Mouse (Mus musculus) embryonic facial prominence, embryonic 11.5 days (tissue): ENCODE measurements around the gene Gm28043. TPM values are rescaled to one million over a fixed set of nuclear protein-coding genes. Genes with fewer than 3 reads are reported as not detected.

ENCODE experiments used
- ATAC-seq: fragments of 200-750 bp; cut with Nextera tagmentation; replicated peaks from 2 replicates; pipeline ENCODE4 v1.8.0; 2017; ENCODE audit warnings: low read depth; ENCODE audit not compliant: insufficient number of reproducible peaks, low FRiP score, low TSS enrichment
- DNase-seq: peaks from one replicate; pipeline ENCODE4 v3.0.0-alpha.2; 2015; ENCODE audit warnings: low spot score
- H3K27ac ChIP-seq: fragments of 300-500 bp; sonication (generic); replicated peaks from 2 replicates; pipeline ENCODE4 v1.5.1; 2014; ENCODE audit warnings: mild to moderate bottlenecking, low read depth, low read length, control low read depth
- H3K27me3 ChIP-seq: fragments of 300-500 bp; sonication (generic); 2 replicates; pipeline ENCODE4 v1.6.1; 2014; ENCODE audit warnings: mild to moderate bottlenecking, low read length, moderate library complexity, mixed read lengths; ENCODE audit not compliant: control insufficient read depth, insufficient read depth
- H3K36me3 ChIP-seq: fragments of 300-500 bp; sonication (generic); replicated peaks from 2 replicates; pipeline ENCODE4 v1.6.1; 2014; ENCODE audit warnings: low read depth, mild to moderate bottlenecking, low read length, moderate library complexity, mixed read lengths; ENCODE audit not compliant: control insufficient read depth, insufficient read depth
- H3K4me1 ChIP-seq: fragments of 300-500 bp; sonication (generic); 2 replicates; pipeline ENCODE4 v1.6.1; 2014; ENCODE audit warnings: low read length, mixed read lengths; ENCODE audit not compliant: control insufficient read depth, insufficient read depth
- H3K4me2 ChIP-seq: fragments of 300-500 bp; sonication (generic); 2 replicates; pipeline ENCODE4 v1.6.1; 2014; ENCODE audit warnings: low read depth, mild to moderate bottlenecking, control low read depth, low read length, moderate library complexity
- H3K4me3 ChIP-seq: fragments of 300-500 bp; sonication (generic); 2 replicates; pipeline ENCODE4 v1.5.1; 2014; ENCODE audit warnings: low read depth, low read length, control low read depth
- H3K9ac ChIP-seq: fragments of 300-500 bp; sonication (generic); replicated peaks from 2 replicates; pipeline ENCODE4 v1.6.1; 2014; ENCODE audit warnings: mild to moderate bottlenecking, control low read depth, low read length
- H3K9me3 ChIP-seq: fragments of 300-500 bp; sonication (generic); replicated peaks from 2 replicates; pipeline ENCODE4 v1.6.1; 2016; ENCODE audit warnings: mild to moderate bottlenecking, low read length, inconsistent platforms, mixed read lengths; ENCODE audit not compliant: control insufficient read depth
- WGBS: fragments of 180-500 bp; shearing (Covaris S2); extraction: QIAGEN DNeasy Blood & Tissue Kit; methylation state at CpG from one replicate; pipeline ENCODE4 v1.1.7; 2014; 5-methylcytosine and 5-hydroxymethylcytosine counted together
- polyA plus RNA-seq: library from polyadenylated mRNA; unstranded; fragments of >200 nt; fragmentation: Nextera tagmentation; extraction: Ambion mirVana; gene quantifications from 2 replicates; pipeline ENCODE4 v1.2.1, GENCODE M21; 2014

Gm28043 gene
- polyA plus RNA-seq, 1 experiment from 2014 or later = 2.1 TPM

- 45% methylated on average over 12 of the region's 12 CpGs for WGBS
- no peak for ATAC-seq
Measured at GRCm38 (mm10) chr17:29731266-29731952, 116.7 kb downstream of the Gm28043 start.

GRCm38 (mm10) chr17:29731953-29732325 lies 117.3 kb downstream of the Gm28043 start:
- Histone ChIP-seq H3K9me3 (no peaks in the 10 kb centered on the region), H3K9ac (no peak overlapping the region), H3K27ac (no peak overlapping the region), H3K4me1 (peaks cover 3% of the 10 kb centered on the region), H3K4me2 (no peak overlapping the region), H3K4me3 (no peak overlapping the region), H3K27me3 (no peaks in the 10 kb centered on the region), H3K36me3 (no peaks in the 10 kb centered on the region)
- ATAC-seq = no peak
- no peak for DNase-seq
- WGBS = 66% methylated on average over 6 of the region's 6 CpGs

More at GRCm38 (mm10) chr17:29731266-29731952, 116.7 kb downstream of the Gm28043 start:
- Histone ChIP-seq H3K9me3 (no peaks in the 10 kb centered on the region), H3K4me1 (peaks cover 3% of the 10 kb centered on the region), H3K27me3 (no peaks in the 10 kb centered on the region), H3K4me2 (no peak overlapping the region), H3K36me3 (no peaks in the 10 kb centered on the region), H3K27ac (no peak overlapping the region), H3K9ac (no peak overlapping the region), H3K4me3 (no peak overlapping the region)
- no peak for DNase-seq

- Histone ChIP-seq H3K9ac (no peak overlapping the region), H3K4me2 (no peak overlapping the region), H3K9me3 (no peaks in the 10 kb centered on the region), H3K4me1 (peaks cover 3% of the 10 kb centered on the region), H3K36me3 (no peaks in the 10 kb centered on the region), H3K4me3 (no peak overlapping the region), H3K27me3 (no peaks in the 10 kb centered on the region), H3K27ac (no peak overlapping the region)
- no peak for ATAC-seq
- 83% methylated on average over 2 of the region's 2 CpGs for WGBS
- DNase-seq = no peak
Measured at GRCm38 (mm10) chr17:29732522-29732921, 117.8 kb downstream of the Gm28043 start.

DNA sequence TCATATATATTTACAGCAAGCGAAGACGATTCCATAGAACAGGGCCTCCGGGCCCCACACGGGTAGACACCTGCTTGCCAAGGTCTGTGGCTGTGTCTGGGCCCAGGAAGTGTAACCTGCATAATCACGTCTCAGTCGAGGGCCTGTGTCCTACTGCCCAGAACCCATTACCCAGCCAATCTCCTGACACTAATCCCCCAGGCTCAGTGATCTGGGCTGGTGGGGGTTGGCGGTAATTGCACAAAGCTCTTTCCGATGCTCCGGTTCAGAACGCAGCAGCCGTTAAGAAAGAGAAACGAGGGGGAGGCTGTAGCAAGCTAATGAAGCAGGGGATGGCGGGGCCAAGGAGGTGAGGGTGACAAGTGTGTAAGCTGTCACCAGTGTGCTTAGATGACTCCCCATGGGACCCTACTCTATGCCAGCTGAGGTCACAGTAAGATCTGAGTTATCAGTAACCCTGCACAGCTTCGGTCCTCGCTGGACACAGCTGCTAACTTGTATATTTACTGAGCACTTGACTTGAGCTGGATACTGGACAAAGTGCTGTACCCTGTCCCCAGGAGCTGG lies 121.9 kb downstream of the Gm28043 start:
- Histone ChIP-seq H3K4me2 (no peak overlapping the region), H3K4me1 (no peaks in the 10 kb centered on the region; the same call in 1 of the 2 replicates), H3K9me3 (no peaks in the 10 kb centered on the region), H3K9ac (no peak overlapping the region), H3K4me3 (no peak overlapping the region), H3K27me3 (no peaks in the 10 kb centered on the region), H3K36me3 (no peaks in the 10 kb centered on the region), H3K27ac (0 out of 2 replicates have a peak overlapping the region, but pooled peaks have one; percentile 28)
- DNase-seq = peak; percentile 24
- ATAC-seq = peak; percentile 41; the same call in 1 of the 2 replicates
- WGBS = 41% methylated on average over 15 of the region's 15 CpGs

GRCm38 (mm10) chr17:29737849-29738804 lies 123.5 kb downstream of the Gm28043 start:
- Histone ChIP-seq H3K27ac (no peak overlapping the region), H3K9ac (no peak overlapping the region), H3K4me3 (no peak overlapping the region), H3K4me1 (no peaks in the 10 kb centered on the region; the same call in 1 of the 2 replicates), H3K4me2 (no peak overlapping the region), H3K27me3 (no peaks in the 10 kb centered on the region), H3K9me3 (no peaks in the 10 kb centered on the region), H3K36me3 (no peaks in the 10 kb centered on the region)
- 69% methylated on average over 22 of the region's 22 CpGs for WGBS
- no peak for ATAC-seq
- DNase-seq = no peak

DNA sequence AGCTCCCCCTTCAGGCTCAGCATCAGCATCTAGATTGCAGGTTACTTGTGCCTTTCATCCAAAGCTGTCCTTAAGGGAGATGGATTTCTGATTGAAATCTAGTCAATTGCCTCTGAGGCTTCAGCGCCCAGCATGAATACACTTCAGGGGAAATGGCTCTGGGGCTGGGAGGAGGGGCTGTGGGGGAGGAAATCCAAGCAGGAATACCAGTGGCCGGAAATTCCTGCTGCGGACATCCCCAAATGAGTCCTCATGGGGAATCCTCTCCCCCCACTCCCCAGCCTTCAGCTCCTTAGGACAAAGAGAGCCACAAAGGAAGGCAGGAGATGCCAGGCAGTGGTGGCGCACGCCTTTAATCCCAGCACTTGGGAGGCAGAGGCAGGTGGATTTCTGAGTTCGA lies 132.8 kb downstream of the Gm28043 start:
- H3K9ac ChIP-seq = no peak overlapping the region
- no peak overlapping the region for H3K4me2 ChIP-seq
- WGBS = 46% methylated on average over 6 of the region's 6 CpGs
- H3K4me1 ChIP-seq = peaks cover 4% of the 10 kb centered on the region; the same call in 1 of the 2 replicates
- H3K27me3 ChIP-seq = no peaks in the 10 kb centered on the region
- H3K4me3 ChIP-seq = no peak overlapping the region
- H3K9me3 ChIP-seq = no peaks in the 10 kb centered on the region
- no peak for DNase-seq
- H3K27ac ChIP-seq = no peak overlapping the region
- no peak for ATAC-seq
- H3K36me3 ChIP-seq = no peaks in the 10 kb centered on the region
